Mouse (Mus musculus): ENCODE data around the gene Cacnb1.

The Cacnb1 gene

GRCm38 (mm10) chr11:98037871-98038270 lies 15.0 kb upstream of the Cacnb1 start:
- no peak for DNase-seq

DNA sequence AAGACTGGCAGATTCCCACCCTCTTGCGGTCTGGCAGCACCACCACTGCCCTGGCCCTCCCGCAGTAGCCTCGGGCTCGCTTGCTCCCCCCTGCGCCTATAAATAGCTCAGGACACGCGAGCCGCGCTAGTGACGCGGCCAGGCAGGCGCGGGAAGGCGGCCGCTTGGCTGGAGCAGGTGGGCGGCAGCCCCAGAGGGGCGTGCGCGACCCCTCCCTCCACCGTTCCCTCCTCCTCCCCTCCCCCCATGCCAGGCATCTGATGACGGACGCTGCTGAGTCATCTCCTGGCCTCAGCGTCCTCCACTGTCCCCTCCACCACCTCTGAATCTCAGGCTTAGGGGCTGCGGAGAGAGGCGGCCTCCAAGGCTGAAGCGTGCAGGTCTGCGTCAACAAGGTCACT lies 13.1 kb upstream of the Cacnb1 start:
- DNase-seq, result peak; percentile 91

GRCm38 (mm10) chr11:98034840-98035239 lies 12.0 kb upstream of the Cacnb1 start:
- DNase-seq, result peak; percentile 88

DNA sequence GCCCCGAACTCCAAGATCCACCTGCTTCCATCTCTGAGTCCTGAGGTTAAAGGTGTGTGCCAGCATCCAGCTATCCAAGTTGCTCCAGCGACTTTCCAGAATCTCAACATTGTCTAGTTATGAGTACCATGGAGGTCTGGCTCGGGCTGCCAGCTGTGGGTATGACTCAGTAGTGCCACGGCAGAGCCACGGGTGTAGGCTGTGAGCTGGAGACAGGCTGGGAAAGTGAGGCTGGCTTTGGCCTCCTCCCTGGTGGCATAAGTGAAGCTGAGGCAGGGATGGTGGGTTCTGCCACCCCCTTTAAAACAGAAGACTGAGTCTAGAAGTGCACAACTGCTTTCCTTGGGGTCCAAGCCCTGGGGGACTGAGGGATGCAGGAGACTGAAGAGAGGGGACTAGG lies 11.2 kb upstream of the Cacnb1 start:
- DNase-seq, result peak; percentile 12

- DNase-seq, result peak; percentile 87
These were observed 8.6 kb upstream of the Cacnb1 start for GRCm38 (mm10) chr11:98031443-98031770.

GRCm38 (mm10) chr11:98030701-98031442 lies 8.0 kb upstream of the Cacnb1 start:
- no peak for DNase-seq

DNA sequence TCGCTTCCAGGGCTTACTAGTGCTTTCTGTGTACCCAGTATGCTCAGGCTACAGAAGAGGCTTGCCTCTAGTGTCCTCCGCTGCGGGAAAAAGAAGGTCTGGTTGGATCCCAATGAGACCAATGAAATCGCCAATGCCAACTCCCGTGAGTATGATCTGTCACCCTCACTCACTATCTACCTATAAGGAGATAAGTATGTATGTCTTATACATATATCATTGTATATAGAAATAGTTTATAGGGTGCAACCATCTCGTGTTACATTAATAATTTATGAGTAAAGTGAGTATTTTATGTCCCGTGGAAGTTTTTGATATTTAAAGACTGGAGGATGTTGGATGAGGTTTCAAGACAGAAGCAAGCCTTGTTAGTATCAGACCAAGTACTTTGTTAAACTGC lies 5.0 kb upstream of the Cacnb1 start:
- no peak for DNase-seq

DNA sequence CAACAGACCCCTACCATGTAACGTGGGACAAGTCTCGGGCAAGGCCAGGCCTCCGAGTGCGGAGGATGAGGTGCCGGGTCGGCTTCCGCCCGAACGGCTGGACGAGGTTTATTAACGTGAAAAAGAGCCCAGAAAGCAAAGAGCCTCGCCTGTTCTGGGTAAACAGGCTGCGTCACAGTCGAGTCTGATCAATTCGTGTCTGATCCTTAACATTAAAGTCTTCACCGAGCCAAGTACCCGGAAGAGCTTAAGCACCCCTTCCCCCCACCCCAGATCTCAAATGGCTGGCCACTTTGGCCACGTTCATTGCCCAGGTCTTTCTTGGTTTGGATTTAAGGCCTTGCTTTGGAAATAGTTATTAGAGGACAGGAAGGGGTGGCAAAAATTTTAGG lies 4.5 kb upstream of the Cacnb1 start:
- no peak for DNase-seq

- DNase-seq, result peak; percentile 96
These were observed 3.9 kb upstream of the Cacnb1 start, which contains the start of gene Rpl19 for GRCm38 (mm10) chr11:98026570-98027296. Rpl19 (plus strand) TSS chr11:98026710.

DNA sequence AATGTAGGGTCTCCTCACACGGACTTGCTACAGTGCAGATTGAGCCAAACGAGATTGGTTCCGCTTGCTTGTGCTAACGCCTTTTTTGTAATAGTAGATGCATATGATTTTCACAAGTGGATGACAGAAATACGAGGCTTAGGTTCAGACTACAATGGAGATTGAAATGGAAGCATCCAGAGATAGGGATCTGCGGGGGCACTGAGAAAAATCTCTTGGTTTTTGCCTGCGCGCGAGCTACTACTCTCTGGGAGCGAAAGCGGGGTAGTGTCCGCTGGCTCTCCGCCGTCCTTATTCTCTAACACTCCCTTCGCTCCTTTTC lies 3.4 kb upstream of the Cacnb1 start:
- no peak for DNase-seq

DNA sequence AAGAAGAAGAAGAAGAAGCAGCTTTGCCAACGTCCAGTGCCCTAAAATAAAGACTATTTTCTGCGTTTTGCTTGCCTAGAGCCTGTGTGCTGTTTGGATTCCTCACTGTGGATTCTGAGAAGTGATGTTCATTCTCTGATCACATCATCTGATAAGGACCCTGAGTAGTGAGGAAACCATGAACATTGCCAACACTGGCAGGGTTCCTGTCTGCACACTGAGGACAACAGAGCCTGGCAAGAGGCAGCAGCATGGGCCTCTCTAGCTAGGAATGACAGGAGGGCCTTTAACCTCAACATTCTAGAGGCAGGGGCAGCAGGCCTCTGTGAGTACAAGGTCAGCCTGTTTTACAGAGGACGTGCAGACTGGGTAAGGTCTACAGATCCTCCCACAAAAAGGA lies 1.7 kb upstream of the Cacnb1 start:
- DNase-seq, result no peak

- DNase-seq, result no peak
These were observed 630 bp downstream of the Cacnb1 start for GRCm38 (mm10) chr11:98022253-98022554.

DNA sequence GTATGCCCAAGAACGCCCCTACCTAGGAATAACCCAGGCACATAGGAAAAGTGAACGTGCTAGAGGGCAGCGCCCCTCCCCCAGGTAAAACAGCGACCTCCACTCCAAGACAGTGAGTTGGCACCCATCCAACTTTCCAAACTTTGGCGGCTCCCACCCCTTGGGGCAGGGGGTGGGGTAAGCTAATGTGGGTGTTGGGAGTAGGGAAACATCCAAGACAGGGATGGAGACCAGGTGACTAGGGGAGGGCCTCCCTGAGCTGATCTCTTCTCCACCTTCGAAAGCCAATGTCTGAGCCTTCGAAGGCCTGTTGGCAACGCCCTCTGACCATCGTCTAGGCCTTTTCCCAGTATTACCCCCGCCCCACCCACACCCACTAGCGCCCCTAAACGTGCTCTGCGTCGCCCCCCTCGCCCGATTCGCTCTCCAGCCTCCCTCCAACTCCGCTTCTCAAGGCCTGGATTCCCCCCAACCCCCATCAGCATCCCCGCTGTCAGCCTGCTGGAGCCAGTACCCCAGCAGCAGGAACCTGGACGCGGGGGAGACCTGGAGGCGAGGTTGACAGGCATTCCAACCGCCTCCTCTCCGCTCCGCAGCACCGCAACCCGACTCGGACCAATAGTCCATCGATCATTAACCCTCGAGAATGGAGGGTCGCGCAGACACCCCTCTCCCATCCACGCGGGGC lies 1.1 kb downstream of the Cacnb1 start:
- peak; percentile 61 for DNase-seq

DNA sequence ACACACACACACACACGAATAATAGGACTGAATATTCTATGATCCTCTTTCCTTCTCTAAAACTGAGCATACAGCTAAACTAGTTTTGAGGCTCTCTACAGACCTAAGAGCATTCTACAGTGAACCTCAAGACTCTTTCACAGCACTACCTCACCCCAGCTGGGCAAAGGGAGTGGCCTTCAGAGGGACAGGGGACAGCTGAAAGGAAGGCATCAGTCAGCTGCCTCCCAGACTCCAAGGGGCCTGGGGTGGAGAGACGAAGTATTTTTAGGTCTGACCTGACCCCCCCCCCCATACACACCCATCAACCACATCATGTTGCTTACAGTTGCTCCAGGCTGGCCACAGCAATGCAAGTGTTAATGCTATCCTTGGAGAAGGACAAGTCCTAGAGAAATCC lies 1.7 kb downstream of the Cacnb1 start:
- DNase-seq, result no peak

DNA sequence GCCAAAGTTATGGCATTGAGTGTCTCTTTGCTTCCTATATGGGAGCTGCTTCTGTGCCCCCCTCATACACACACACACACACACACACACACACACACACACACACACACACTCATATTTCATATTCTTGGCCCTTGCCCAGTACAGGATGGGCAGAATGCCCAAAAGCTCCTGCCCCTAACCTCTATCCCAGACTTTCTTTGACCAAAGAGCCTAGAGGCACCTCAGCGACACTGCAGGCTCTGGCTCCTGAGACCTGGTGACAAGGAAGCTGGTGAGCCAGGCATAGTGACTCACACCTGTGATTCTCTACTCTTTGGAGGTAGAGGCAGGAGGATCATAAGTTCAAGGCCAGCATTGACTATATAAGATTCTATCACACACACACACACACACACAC lies 2.1 kb downstream of the Cacnb1 start:
- no peak for DNase-seq

- DNase-seq, result no peak
These were observed 2.8 kb downstream of the Cacnb1 start for GRCm38 (mm10) chr11:98019883-98020610.

DNA sequence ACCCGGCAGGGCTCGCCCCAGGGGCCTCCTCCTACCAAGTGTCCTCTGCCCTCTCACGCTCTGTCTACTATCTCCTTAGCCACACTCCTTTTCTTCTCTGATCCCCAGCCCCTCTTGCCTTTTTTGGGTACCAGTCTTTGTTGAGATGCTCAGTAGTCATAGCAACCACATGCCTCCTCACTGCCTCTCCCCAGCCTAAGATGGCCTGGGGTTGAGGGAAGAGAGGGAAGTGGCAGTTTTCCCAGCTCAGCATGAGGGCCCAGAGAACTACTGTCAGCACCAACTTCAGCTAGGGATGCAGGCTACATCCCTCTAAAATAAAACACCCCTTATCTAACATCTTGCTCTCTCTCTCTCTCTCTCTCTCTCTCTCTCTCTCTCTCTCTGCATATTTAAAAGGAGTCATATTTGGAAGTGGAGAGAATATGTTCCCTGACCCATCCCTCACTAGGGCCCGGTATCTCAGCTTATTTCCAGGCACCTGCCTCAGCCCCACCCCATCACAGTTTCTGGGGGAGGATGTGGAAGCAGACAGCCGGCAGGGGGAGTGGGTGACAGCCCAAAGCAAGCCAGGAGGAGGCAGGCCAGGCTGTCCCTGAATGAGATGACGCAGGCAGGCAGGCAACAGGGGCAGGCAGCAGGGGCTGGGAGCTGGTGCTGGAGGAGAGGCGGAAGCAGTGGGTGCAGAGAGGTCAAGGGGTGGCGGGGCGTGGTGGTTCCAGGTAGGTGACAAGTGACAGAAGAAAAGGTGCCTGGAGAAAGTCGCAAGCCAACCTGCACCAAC lies 3.8 kb downstream of the Cacnb1 start:
- peak; percentile 57 for DNase-seq

DNA sequence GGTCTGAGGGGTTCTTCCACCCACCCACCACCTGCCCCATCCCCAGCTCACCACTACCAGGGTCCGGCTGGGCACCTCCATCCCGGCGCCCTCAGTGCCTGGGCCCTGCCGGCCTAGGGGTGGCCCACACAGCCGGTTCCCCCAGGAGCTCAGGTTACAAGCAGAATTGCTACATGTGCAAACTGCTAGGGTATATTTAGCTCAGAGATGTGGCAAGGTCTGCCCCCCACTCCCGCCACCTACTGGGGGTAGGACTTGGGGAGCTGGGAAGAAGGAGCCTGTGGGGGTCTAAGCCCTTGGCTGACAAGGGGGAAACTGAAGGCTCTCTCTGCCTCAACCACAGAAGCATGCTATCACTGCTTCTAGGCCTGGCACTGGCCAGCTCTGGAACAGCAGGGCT lies 4.6 kb downstream of the Cacnb1 start:
- no peak for DNase-seq

DNA sequence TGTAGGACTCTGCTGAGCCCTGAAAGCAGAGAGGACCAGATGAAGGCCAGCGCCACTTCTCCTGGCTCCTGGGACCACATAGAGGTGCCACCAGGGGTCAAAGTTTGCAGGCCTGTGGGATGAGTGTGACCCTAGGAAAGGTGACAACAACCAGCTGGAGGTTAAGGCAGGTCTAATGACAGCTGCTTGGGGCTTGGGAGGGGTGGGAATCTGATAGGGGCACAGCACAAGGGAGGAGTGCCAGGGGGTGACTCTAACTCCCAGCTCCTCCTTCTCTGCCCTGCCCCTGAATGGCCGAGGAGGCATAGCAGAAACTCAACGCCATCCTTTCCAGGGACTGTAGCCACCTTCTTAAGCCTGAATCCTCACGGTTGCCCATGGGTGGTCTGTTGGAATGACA lies 6.0 kb downstream of the Cacnb1 start:
- DNase-seq, result no peak

DNA sequence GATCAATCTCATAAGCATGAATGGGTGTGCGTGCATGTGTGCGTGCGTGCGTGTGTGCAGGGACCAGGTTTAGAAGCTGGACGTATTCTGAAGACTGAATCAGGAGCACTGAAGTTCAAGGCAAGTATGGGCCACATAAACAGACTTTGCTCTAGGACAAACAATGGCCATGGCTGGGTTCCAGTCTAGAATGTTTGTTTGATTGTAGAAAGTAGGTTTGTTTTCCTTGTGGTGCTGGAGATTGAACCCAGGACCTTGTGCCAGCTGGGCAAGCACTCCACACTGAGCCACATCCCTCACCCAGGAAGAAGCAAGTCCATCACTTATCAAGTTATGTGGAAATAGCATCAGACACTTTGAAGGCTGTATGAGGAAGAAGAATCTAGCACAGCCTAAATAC lies 6.7 kb downstream of the Cacnb1 start:
- no peak for DNase-seq

GRCm38 (mm10) chr11:98012831-98013230 lies 10.0 kb downstream of the Cacnb1 start:
- no peak for DNase-seq

GRCm38 (mm10) chr11:98011716-98012115 lies 11.1 kb downstream of the Cacnb1 start:
- DNase-seq, result no peak

GRCm38 (mm10) chr11:98008087-98008486 lies 14.7 kb downstream of the Cacnb1 start:
- peak; percentile 73 for DNase-seq

Data from retina, postnatal 1 day (tissue).